Mouse (Mus musculus) forebrain, embryonic 11.5 days (tissue): ENCODE measurements at regions not wholly inside any gene's neighbourhood (a gene's known extent, or its start where the extent isn't known, plus 50 kb on each side); places are given as distances from the start of the nearest gene placed in this dataset.
A peak's percentile ranks its signal among the peaks of the same experiment; 100 is the strongest.

ENCODE experiments used
- ATAC-seq: fragments of 200-750 bp; cut with Nextera tagmentation; replicated peaks from 2 replicates; pipeline ENCODE4 v1.8.0; 2017; ENCODE audit warnings: moderate TSS enrichment; ENCODE audit not compliant: low FRiP score
- DNase-seq: peaks from one replicate; pipeline ENCODE4 v3.0.0-alpha.2; 2017; ENCODE audit warnings: low spot score
- H3K27ac ChIP-seq: fragments of 300-500 bp; sonication (generic); 2 replicates; pipeline ENCODE4 v1.5.1; 2014; ENCODE audit warnings: low read depth, low read length
- H3K27me3 ChIP-seq: fragments of 300-500 bp; sonication (generic); 2 replicates; pipeline ENCODE4 v1.6.1; 2014; ENCODE audit warnings: mild to moderate bottlenecking, low read length, mixed read lengths; ENCODE audit not compliant: control insufficient read depth, insufficient read depth
- H3K36me3 ChIP-seq: fragments of 300-500 bp; sonication (generic); 2 replicates; pipeline ENCODE4 v1.6.1; 2014; ENCODE audit warnings: mild to moderate bottlenecking, low read length, moderate library complexity, mixed read lengths; ENCODE audit not compliant: control insufficient read depth, insufficient read depth
- H3K4me1 ChIP-seq: fragments of 300-500 bp; sonication (generic); replicated peaks from 2 replicates; pipeline ENCODE4 v1.6.1; 2014; ENCODE audit warnings: low read length, mixed read lengths; ENCODE audit not compliant: control insufficient read depth, insufficient read depth
- H3K4me2 ChIP-seq: fragments of 300-500 bp; sonication (generic); 2 replicates; pipeline ENCODE4 v1.6.1; 2014; ENCODE audit warnings: low read depth, mild to moderate bottlenecking, low read length, moderate library complexity, mixed read lengths; ENCODE audit not compliant: severe bottlenecking
- H3K4me3 ChIP-seq: fragments of 300-500 bp; sonication (generic); 2 replicates; pipeline ENCODE4 v1.5.1; 2014; ENCODE audit warnings: low read depth, low read length
- H3K9ac ChIP-seq: fragments of 300-500 bp; sonication (generic); 2 replicates; pipeline ENCODE4 v1.6.1; 2014; ENCODE audit warnings: low read length
- H3K9me3 ChIP-seq: fragments of 300-500 bp; sonication (generic); 2 replicates; pipeline ENCODE4 v1.6.1; 2016; ENCODE audit warnings: low read length, mixed read lengths; ENCODE audit not compliant: control insufficient read depth
- WGBS: fragments of 180-500 bp; shearing (Covaris S2); extraction: QIAGEN DNeasy Blood & Tissue Kit; methylation state at CpG from one replicate; pipeline ENCODE4 v1.1.7; 2014; 5-methylcytosine and 5-hydroxymethylcytosine counted together

DNA sequence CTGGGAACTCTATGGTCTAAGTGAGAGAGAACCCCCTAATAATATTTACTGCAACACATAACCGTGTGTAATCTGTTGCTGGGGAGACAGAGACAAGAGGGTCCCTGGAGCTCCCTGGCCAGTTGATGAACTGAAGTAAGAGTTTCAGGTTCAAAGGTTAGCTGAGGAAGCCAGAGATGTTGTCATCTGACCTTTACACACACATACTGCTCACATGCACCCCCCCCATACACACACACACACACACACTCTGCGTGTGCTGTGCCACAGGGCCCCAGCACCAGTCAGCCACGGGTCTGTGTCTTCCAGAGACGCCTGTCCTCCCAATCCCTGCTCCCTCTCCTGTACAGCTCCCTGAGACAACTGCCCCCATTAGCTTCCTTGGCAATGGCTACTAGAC is 110.5 kb upstream of the Dio3 start:
- H3K4me1 ChIP-seq = no peaks in the 10 kb centered on the region
- 91% methylated on average over 4 of the region's 4 CpGs for WGBS
- H3K27ac ChIP-seq = no peak overlapping the region
- DNase-seq (no peak), ATAC-seq (no peak)
- no peak overlapping the region for H3K4me2 ChIP-seq
- H3K9ac ChIP-seq = no peak overlapping the region
- H3K9me3 ChIP-seq = no peaks in the 10 kb centered on the region
- no peaks in the 10 kb centered on the region for H3K36me3 ChIP-seq
- no peaks in the 10 kb centered on the region for H3K27me3 ChIP-seq
- no peak overlapping the region for H3K4me3 ChIP-seq

DNA sequence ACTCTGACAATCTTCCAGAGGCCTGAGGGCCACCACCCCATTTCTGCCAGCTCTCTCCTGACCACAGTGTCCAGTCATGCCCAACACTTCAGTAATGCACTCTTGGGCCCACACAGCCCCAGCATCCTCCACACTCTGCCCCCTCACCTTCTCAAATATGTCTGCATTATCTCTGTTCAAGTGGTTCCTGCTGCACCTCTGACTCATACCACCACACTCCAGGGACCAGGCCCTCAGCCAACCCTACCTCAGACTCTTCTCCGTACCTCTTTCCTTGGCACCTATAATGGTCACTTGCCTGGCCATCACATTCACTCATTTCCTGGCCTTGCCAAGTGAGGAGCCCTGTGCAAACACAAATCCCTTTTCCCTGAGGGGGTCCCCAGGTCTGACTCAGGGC is 109.6 kb upstream of the Dio3 start:
- no peak for DNase-seq
- no peak overlapping the region for H3K4me3 ChIP-seq
- H3K4me2 ChIP-seq = no peak overlapping the region
- no peaks in the 10 kb centered on the region for H3K4me1 ChIP-seq
- H3K27me3 ChIP-seq = no peaks in the 10 kb centered on the region
- H3K9ac ChIP-seq = no peak overlapping the region
- WGBS = 88% methylated on average over 1 of the region's 1 CpGs
- H3K36me3 ChIP-seq = no peaks in the 10 kb centered on the region
- no peaks in the 10 kb centered on the region for H3K9me3 ChIP-seq
- H3K27ac ChIP-seq = no peak overlapping the region
- no peak for ATAC-seq

DNA sequence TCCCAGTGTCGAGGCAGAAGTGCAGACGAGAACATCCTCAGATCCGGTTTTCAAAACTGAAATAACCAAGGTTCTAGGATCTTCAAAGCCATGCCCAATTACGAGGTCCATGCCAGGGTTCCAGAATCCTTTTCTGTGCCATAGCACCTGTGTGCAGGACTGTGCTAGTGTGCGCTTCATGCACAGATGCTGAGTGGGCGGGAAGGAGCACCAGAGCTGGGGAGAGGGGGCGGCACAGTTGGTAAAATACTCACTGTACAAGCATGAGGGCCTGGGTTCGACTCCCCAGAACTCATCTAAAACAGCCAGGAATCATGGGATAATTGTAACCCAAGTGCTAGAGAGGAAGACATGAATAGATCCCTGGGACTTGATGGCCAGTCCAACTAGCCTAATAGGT is 108.4 kb upstream of the Dio3 start:
- WGBS = 90% methylated on average over 8 of the region's 8 CpGs
- H3K27ac ChIP-seq = no peak overlapping the region
- no peaks in the 10 kb centered on the region for H3K27me3 ChIP-seq
- ATAC-seq (no peak), DNase-seq (no peak)
- no peaks in the 10 kb centered on the region for H3K9me3 ChIP-seq
- H3K36me3 ChIP-seq = no peaks in the 10 kb centered on the region
- H3K4me1 ChIP-seq = no peaks in the 10 kb centered on the region
- H3K9ac ChIP-seq = no peak overlapping the region
- H3K4me3 ChIP-seq = no peak overlapping the region
- no peak overlapping the region for H3K4me2 ChIP-seq

DNA sequence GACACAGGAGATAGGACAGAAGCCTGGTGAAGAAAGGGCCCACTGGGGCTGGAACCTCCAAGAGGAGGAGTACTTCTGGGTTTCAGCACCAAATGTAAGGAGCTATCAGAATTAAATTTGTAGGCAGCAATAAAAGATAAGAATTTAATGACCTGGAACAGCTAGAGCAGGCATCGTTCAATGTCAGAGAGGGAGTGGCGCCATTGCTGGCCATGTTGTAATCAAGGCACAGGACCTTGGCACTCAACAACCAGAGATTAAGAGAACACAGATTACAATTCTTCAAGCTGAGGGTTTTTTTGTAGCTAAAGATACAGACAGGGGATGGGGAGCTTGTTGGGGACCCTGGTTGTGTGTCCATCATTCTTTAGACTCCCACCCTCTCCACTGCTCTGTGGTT is 101.0 kb upstream of the Dio3 start:
- Histone ChIP-seq H3K9ac (no peak overlapping the region), H3K27me3 (no peaks in the 10 kb centered on the region), H3K4me3 (no peak overlapping the region), H3K4me1 (no peaks in the 10 kb centered on the region), H3K36me3 (no peaks in the 10 kb centered on the region), H3K9me3 (no peaks in the 10 kb centered on the region; the same call in 1 of the 2 replicates), H3K4me2 (no peak overlapping the region), H3K27ac (no peak overlapping the region)
- ATAC-seq (no peak), DNase-seq (no peak)
- 96% methylated on average over 2 of the region's 2 CpGs for WGBS

DNA sequence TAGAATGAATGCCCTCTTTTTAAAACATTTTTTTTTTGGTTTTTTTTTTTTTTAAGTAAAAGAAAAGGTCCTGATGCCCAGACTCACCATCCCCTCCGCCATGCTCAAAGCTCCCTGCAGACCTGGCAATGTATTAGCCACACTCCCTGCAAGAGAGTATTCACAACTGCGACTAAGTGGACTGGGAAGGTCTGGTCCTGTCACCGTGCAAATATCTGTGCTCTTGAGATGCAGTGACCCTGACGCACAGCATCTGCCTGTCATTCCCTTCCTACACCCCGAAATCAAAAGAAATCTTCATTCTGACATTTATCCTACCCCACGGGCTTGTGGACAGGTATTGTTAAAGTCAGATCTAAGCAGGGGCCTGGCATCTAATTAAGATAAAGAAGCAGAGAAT is 95.4 kb upstream of the Dio3 start:
- Histone ChIP-seq H3K27ac (no peak overlapping the region), H3K4me2 (no peak overlapping the region), H3K9ac (no peak overlapping the region), H3K36me3 (no peaks in the 10 kb centered on the region), H3K9me3 (no peaks in the 10 kb centered on the region; the same call in 1 of the 2 replicates), H3K4me3 (no peak overlapping the region), H3K27me3 (peaks cover 24% of the 10 kb centered on the region), H3K4me1 (peaks cover 28% of the 10 kb centered on the region; the same call in 1 of the 2 replicates)
- WGBS = 14% methylated on average over 6 of the region's 6 CpGs
- no peak for DNase-seq
- ATAC-seq = no peak

DNA sequence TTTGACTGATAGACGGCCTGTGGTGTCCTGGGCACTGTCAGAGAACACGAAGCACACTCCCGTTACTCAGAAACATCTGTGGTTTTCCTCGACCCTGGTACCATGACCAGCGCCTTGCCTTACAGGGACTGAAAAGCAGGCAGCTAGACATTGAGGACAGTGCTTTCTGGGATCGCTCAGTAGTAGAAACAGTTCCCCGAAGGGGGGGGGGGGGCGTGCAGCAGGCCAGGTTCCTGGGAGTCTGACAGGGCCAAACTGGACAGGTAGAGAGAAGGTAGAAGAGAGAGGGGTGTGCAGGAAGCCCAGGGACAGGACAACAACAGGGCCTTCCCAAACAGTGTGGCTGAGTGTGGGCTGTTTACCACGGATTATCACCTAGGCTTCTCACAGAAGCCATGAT is 93.5 kb upstream of the Dio3 start:
- Histone ChIP-seq H3K27ac (peak overlapping the region; percentile 41; the same call in 1 of the 2 replicates), H3K9me3 (no peaks in the 10 kb centered on the region), H3K4me1 (peaks cover 32% of the 10 kb centered on the region; the same call in 1 of the 2 replicates), H3K27me3 (peaks cover 35% of the 10 kb centered on the region), H3K36me3 (no peaks in the 10 kb centered on the region), H3K9ac (no peak overlapping the region), H3K4me3 (no peak overlapping the region), H3K4me2 (no peak overlapping the region)
- WGBS = 26% methylated on average over 9 of the region's 9 CpGs
- peak; percentile 54 for DNase-seq
- ATAC-seq = no peak

DNA sequence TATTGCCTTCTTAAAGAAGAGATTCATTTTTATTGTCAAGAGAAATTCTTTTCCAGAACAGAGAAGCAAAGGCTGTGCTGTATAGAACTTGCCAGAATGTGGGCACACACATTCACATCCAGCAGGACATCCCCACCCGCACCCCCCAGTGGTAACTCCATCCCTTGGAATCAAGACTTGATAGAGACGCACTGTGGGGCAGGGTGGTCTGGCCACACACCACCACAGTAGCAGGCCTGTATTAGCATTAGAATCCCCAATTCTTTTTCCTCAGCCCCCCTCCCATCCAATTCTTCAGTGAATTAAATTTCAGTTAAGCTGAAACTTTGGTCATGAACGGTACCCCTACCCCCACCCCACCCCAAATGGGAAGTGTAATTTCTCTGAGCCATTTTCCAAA is 92.5 kb upstream of the Dio3 start:
- H3K4me2 ChIP-seq = no peak overlapping the region
- peaks cover 32% of the 10 kb centered on the region; the same call in 1 of the 2 replicates for H3K4me1 ChIP-seq
- peaks cover 36% of the 10 kb centered on the region for H3K27me3 ChIP-seq
- no peak overlapping the region for H3K4me3 ChIP-seq
- peak; percentile 56 for DNase-seq
- H3K9ac ChIP-seq = no peak overlapping the region
- H3K27ac ChIP-seq = peak overlapping the region; percentile 93; the same call in 1 of the 2 replicates
- WGBS = 3% methylated on average over 3 of the region's 3 CpGs
- no peak; the same call in 1 of the 2 replicates for ATAC-seq
- no peaks in the 10 kb centered on the region for H3K36me3 ChIP-seq
- no peaks in the 10 kb centered on the region for H3K9me3 ChIP-seq

DNA sequence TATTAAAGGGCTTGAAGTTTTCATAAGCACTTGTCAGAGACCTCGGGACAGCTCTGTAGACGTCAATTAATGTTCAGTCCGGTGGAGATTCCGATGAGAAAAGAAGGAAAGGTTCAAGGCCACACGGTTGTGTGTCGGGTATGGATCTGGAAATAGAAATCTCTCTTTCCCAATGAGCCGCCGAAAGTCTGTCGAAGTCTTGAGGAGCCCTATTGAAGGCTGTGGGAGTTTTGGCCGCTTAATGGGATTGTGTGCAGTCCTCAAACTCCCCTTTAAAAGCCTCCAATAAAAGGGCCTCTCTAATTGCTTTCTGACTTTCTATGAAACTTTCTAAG is 92.0 kb upstream of the Dio3 start:
- Histone ChIP-seq H3K27me3 (peaks cover 37% of the 10 kb centered on the region), H3K4me3 (peak overlapping the region; percentile 42; the same call in 1 of the 2 replicates), H3K9me3 (no peaks in the 10 kb centered on the region), H3K9ac (no peak overlapping the region; the same call in 1 of the 2 replicates), H3K27ac (peak overlapping the region; percentile 93), H3K4me2 (peak overlapping the region; percentile 56), H3K4me1 (peaks cover 32% of the 10 kb centered on the region; the same call in 1 of the 2 replicates), H3K36me3 (no peaks in the 10 kb centered on the region)
- ATAC-seq = peak; percentile 40
- no peak for DNase-seq
- 2% methylated on average over 10 of the region's 10 CpGs for WGBS

DNA sequence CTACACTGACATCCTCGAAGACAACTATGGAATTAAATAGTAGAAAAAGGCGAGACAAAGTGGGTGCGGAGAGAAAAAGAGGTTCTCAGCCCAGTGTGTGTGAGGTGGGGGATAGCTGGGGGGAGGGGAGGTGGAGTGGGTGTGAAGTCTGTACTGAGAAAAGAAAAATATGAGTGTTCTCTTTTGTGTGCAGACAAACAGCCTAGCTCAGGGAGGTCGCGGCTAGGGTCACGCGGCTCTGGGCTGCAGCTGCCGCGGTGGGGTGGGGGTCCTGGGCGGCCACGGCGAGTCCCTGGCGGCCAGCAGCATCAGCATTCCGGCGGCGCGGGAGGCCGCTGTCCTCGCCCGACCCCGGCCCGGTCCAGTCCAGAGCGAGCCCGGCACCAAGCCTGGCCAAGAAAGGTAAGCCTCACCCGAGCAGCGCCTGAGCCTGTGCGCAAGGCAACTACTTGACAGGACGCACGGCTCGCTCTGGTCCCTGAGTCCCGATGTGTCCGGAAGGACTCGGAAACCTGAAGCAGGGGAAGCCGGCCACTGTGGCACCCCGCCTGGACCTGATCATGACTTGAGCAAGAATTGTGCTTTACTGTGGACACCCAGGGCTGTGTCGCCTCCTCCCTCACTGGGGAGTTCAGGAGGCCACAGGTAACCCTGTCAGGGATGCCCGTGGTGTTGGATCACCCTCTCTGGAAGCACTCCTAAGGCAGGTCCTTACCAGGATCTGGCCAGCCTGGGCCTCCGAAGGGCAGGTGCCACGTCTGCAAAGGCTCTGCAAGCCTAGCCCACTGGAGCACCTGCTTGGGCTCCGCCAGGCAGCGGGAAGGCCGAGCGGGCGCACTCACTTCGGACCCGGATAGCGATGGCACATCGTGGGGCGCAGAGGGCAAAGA is 91.4 kb upstream of the Dio3 start:
- H3K4me2 ChIP-seq = peak overlapping the region; percentile 56
- peak; percentile 76 for DNase-seq
- peaks cover 32% of the 10 kb centered on the region; the same call in 1 of the 2 replicates for H3K4me1 ChIP-seq
- peak overlapping the region; percentile 72 for H3K9ac ChIP-seq
- under 1% methylated on average over 49 of the region's 49 CpGs for WGBS
- peak; percentile 78 for ATAC-seq
- peaks cover 37% of the 10 kb centered on the region for H3K27me3 ChIP-seq
- no peaks in the 10 kb centered on the region for H3K9me3 ChIP-seq
- no peaks in the 10 kb centered on the region for H3K36me3 ChIP-seq
- peak overlapping the region; percentile 93 for H3K27ac ChIP-seq
- peak overlapping the region; percentile 42 for H3K4me3 ChIP-seq
